Mouse (Mus musculus): Measurements from ENCODE around the gene Atp5j2.
"Not testable (repeated sequence)": the region's sequence is repeated elsewhere in the genome, so short reads cannot be mapped to it uniquely, and the experiment has no call there.

Gene Atp5j2

DNA sequence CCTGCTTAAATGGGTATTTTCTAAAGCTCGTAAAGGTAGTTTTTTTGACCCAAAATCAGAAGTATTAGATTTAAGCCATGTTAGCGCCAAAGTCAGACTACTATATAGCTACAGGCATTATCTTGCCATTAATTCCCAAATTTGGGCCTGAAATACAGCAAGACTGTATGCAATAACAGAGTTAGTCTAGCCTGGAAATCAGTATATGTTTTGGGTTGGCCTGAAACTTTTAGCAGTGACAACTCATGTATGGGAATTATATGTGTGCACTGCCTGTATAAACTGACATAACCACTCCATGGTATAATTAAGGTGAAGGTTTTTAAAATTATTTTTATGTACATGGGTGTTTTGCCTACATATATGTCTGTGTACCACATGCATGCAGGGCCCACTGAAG, at the start of gene Atp5j2:
Gene Atp5j2 (minus strand): TSS at position 101 of the 400 bp plus-strand sequence.
- DNase-seq (ENCODE audit: low read depth, low spot score) = no peak

DNA sequence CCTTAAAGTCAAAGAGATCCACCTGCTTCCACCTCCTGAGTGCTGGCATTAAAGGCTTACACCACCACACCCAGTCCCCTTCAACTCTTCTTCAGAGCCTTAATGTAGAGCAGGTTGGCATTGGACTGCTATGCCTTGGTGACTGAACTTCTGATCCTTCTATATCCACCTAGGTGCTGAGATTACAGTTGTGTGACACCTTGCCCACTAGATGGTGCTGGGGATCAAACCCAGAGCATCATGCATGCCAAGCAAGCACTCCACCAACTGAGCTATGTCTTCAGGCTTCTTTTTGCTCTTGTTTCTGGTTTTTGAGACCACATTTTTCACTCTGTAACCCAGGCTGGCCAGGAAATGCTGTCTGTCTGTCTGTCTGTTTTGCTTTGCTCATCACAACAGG, 42.8 kb upstream of the Atp5j2 start:
- no peak for DNase-seq (ENCODE audit: low read depth, low spot score)

DNA sequence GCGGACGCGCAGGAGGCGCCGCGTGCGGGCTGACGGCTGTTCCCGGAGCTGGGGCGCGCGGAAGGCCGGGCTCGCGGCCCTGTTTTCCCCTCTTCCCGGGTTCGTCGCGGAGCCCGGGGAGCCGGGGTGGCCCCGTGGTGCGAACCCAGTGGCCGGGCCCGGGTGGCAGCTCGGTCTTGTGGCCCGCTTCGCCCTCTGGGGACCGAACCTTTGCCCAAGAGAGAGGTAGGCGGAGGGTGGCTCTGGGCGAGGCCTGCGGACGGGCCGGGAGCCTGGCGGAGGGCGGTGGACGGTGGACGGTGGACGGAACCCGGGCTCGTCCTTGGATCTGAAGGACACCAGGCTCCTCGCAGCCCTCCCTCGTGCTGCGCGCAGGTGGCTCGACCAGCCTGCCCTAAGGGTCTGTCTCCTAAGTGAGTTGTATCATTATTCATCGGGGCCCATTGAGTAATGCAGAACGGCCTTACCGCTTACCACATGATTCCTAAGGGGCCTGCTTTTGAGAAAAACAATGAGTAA, 40.1 kb upstream of the Atp5j2 start:
- no peak for DNase-seq (ENCODE audit: low read depth, low spot score)

DNA sequence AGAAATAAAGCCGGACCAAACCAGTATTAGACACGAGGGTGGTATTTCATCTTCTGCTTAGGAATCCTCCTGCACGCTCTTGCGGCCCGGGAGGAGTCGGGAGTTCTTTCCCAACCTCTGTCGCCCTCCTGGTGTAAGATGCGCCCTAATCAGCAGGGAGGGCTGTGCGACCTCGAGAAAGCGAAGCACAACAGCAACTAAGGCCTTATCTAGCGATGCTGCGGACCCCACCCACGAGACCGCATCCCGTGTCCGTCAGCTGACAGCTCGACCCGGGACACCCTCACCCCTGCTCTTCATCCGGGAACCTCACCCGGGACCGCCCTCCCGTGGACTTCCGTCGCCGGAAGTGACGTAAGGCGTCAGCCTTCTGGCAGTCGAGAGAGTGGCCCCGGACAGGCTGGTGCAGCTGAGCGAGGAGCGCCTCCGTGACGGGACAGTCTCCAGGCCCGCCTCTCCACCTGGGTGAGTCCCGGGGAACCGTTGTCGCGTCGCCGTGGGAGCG, 39.6 kb upstream of the Atp5j2 start, which contains the start of gene Zfp655:
Gene Zfp655 (plus strand): TSS at position 349 of the 505 bp plus-strand sequence.
- DNase-seq (ENCODE audit: low read depth, low spot score) = peak; percentile 95

DNA sequence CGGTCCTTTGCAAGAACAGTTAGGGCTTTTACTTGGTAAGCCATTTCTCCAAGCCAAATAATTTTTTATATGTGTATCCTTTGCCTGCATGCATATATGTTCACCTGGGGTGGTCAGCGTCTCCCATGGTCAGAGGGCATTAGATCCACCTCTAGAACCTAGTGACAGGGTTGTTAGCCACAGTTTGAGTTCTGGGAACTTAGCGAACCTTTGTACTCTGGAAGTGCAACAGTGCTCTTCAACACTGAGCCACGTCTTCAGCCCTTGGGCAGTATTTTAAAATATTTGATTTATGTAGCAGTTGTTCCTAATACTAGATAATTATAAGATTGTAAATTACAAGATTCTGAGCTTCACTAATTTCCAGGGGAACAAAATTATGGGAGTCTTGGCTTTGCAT, 38.8 kb upstream of the Atp5j2 start:
- DNase-seq (ENCODE audit: low read depth, low spot score) = no peak

DNA sequence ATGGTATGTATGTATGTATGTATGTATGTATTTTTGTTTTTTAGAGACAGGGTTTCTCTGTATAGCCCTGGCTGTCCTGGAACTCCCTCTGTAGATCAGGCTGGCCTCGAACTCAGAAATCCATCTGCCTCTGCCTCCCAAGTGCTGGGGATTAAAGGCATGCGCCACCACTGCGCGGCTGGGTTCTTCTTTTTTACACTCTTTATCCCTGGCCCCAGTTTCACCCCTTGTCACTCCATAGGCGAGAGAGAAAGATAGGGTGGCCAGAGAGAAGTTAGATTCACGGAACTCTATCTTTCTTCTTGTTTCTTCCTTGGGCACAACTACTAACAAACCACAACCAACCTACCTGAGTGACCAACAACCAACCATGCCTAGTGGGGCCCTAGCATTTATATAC, 37.4 kb upstream of the Atp5j2 start:
- DNase-seq (ENCODE audit: low read depth, low spot score) = not testable (repeated sequence)

DNA sequence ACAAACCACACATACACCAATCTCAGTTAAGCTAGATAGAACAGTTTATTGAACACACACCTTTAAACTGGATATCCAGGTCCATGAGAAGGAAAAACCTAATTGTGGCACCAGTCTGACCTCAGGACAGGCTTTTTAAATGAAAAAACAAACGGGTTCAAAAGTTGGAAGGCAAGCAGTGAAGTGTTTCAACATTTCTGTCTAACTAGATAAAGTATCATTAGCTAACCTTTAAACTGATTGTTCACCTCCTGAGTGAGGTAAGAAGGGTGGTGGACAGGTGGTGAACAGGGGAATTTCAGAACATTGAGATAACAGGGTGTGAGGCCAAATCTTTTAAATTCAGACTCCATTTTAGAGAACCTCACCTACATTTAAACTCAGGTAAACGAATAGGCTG, 34.6 kb upstream of the Atp5j2 start:
- no peak for DNase-seq (ENCODE audit: low read depth, low spot score)

DNA sequence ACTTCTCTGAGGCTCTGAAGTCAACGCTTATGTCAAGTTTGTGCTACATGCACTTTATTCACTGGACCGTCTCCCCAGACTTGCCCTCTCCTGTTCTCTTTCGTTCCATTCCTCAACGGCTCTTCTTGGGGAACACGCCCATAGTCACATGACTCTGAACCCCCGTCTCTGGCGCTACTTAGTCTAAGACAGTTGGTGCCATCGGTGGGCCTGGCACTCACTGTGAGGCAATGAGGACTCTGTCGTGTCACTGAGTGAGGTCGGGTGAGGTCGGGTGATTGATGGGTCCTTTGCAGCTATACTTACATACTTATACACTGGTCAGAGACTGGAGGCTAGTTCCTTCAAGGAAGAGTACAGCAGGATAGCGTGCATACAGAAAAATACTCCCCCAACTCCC, 31.5 kb upstream of the Atp5j2 start:
- DNase-seq (ENCODE audit: low read depth, low spot score) = no peak

DNA sequence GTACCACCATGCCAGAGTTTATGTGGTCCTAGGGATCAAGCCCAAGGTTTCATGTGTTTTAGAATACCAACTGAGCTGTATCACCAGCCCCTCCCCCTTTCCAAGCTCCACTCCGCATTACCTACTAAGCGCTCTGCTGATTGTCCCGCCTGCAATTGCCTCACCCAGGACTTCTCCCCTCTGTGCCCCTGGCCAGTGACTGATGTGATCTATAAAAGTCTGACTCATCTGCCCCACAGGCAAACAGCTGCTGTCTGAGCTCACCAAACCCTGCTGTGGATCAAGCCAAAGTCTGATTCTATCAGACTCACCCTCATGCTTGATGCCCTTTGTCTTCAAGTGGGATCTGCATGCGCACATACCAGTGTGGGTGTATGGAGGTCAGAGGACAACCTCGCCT, 31.0 kb upstream of the Atp5j2 start:
- DNase-seq (ENCODE audit: low read depth, low spot score) = no peak

DNA sequence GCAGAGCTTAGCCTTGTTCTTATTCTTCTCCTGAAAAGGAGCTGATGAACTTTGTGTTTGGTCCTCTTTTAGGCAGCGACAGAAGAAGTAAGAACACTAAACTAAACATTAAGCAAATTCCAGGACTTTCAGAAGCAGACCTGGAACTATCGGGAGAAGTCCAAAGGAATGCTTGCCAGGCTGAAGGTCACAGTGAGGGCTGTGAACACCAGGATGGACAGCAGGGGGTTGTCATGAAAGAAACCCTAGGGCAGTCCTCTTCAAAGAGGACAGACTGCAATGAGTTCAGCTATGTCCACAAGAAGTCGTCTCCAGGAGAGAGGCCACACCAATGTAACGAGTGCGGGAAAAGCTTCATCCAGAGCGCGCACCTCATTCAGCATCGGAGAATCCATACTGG, 28.1 kb upstream of the Atp5j2 start:
- no peak for DNase-seq (ENCODE audit: low read depth, low spot score)

DNA sequence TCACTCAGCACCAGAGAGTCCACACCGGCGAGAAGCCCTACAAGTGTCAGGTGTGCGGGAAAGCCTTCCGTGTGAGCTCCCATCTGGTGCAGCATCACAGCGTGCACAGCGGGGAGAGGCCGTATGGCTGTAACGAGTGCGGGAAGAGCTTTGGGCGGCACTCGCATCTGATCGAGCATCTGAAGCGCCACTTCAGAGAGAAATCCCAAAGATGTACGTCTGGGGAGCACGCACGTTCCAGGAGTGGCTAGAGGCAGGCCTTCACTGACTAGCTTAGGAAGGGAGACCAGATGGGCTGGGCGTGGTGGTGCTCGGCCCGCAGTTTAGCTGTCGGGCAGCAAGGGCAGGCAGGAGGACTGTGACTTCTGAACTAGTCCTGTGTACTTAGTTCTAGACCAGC, 26.8 kb upstream of the Atp5j2 start:
- DNase-seq (ENCODE audit: low read depth, low spot score) = no peak

DNA sequence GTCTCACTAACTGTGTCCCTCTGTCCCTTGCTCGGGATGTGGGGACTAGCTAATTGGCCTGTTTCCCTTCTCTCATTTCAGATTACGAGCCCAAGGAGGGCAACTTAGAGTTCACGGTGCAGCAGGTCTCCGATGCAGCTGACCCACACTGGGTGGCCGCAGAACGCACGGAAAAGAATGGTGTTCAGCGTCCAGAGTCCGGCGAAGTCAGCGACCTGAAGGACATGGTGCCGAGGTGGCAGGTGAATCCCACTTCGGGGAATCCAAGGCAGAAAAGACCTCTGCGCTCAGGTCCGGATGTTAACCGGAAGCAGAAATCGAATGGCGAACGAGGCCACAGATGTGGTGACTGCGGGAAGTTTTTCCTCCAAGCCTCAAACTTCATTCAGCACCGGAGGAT, 26.3 kb upstream of the Atp5j2 start:
- DNase-seq (ENCODE audit: low read depth, low spot score) = no peak

DNA sequence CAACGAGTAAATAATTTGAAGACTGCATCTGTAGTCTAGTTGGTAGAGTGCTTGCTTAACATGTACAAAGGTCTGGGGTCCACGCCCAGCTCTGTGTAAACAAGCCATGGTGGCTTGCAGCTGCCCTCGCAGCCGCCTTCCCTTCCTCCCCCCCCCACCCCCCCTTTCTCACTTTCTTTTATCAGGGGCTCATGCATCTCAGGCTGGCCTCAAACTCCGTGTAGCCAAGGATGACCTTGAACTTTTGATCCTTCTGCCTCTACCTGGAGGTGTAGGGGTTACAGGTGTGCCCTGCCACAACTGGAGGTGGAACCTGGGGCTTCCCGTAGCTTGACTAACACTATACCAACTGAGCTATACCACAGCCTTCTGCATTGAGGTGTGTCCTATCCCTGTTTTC, 25.9 kb upstream of the Atp5j2 start:
- DNase-seq (ENCODE audit: low read depth, low spot score) = no peak

DNA sequence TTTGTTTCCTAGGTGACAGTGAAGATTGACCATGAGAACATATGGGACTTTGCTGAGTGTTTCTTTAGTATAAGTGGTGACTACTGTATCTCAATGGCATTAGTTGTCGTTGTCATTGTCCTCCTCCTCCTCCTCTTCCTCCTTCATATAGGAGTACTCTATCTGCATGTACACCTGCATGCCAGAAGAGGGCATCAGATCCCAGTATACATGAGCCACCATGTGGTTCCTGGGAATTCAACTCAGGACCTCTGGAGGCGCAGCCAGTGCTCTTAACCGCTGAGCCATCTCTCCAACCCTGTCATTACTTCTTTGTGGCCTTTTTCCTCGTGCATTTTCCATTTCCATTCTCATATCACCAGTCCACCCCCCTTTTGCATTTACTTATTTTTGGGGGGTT, 22.8 kb upstream of the Atp5j2 start:
- no peak for DNase-seq (ENCODE audit: low read depth, low spot score)

DNA sequence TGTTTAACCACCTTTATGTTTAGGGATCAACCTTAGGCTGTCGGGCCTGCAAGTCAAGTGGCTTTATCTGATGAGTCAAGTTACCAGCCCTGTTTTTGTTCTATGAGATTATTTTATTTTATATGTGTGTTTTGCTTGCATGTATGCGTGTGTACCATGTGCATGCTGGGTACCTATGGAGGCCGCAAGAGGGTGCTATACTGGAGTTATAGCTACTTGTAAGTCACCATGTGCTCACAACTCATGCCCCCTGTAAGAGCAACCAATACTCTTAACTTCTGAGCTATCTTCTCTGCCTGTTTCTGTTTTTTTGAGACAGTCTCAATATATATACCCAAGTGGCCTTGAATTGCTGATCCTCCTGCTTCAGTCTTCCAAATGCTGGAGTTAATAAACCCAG, 21.6 kb upstream of the Atp5j2 start:
- no peak for DNase-seq (ENCODE audit: low read depth, low spot score)

DNA sequence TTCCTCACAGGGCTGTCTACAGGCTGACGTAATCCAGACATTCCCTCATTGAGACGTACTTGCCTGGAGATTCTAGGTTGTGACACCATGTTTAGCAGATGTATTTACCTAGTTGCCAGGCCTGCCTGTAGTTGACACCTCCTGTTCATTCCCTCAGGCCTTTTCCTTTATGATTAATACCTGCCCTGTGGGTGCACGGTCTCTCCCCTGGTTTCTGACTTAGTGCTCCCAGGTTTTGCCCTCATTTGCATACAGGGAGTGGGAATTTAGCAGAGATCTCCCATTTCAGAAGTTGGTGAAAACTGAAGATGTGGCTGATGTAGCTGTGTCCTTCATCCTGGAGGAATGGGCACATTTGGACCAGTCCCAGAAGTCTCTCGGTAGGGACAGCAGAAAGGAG, 20.4 kb upstream of the Atp5j2 start:
- no peak for DNase-seq (ENCODE audit: low read depth, low spot score)

DNA sequence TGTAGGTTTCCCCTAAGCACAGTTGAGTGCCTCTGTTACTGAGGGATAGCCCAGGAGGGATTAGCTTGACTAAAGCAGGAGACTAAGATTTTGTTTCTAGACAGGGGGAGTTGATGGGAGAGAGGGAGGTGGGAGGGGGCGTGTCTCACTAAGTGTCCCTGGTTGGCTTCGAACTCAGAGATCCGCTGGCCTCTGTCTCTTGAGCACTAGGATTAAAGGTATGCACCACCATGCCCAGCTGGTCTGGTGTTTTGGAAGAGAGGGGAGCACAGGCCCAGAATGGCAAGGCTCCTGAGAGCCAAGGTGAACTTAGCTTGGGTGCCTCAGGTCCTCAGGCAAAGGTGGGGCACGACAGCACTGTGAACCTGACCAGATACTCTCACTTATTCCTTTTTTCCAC, 19.5 kb upstream of the Atp5j2 start:
- DNase-seq (ENCODE audit: low read depth, low spot score) = no peak

DNA sequence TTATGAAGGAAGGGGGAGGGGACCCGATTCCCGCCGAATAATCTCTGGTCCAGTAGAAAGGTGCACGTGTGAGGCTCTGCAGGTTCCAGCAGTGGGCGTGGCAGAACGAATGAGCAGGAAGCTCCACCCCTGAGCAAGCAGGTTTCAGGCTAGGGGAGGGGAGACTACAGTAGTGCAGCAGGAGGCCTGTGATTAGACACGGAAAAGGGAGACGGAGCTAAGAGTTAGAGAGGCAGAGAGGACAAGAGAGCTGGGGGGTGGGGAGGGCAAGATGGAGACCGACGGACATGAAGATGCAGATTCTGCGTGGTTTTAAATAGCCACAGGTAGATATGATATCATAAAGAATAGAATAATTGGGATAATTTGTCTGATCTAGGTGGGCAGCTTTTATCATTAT, 16.5 kb upstream of the Atp5j2 start:
- DNase-seq (ENCODE audit: low read depth, low spot score) = not testable (repeated sequence)

DNA sequence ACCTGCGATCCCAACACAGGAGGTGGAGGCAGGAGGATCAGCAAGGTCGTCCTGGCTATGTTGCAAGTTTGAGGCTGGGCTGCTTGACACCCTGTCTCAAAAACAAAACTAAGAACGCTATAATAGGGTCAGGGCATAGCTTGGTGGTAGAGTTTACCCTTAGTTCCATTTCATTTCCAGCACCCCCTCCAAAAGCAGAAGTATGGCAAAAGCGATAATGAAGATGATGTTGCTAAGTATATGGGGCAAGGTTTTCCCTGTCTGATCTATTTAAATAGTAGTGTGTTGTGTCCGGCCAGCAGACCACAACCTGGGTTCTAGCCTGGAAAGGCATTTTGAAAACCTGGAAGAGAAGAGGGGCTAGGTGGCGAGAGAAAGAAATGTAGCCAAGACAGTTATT, 16.1 kb upstream of the Atp5j2 start:
- DNase-seq (ENCODE audit: low read depth, low spot score) = no peak

DNA sequence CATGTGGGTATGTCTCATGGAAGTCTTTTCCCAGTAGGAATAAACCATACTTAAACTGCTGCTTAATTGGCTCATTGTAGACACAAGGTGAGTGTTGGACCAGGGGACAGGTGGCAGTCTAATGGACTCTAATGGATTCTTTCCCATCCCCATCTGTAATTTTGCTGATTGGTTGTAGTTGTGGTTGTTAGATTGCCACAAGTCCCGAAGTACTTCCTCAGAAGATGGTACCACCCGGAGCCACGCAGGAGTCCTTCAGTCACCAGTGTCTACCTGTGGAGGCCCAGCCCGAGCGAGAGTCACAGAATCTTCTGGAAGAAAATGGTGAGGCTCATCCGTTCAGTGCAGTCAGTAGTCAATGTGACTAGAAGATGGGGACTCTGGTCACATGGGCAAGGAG, 15.5 kb upstream of the Atp5j2 start:
- DNase-seq (ENCODE audit: low read depth, low spot score) = no peak

DNA sequence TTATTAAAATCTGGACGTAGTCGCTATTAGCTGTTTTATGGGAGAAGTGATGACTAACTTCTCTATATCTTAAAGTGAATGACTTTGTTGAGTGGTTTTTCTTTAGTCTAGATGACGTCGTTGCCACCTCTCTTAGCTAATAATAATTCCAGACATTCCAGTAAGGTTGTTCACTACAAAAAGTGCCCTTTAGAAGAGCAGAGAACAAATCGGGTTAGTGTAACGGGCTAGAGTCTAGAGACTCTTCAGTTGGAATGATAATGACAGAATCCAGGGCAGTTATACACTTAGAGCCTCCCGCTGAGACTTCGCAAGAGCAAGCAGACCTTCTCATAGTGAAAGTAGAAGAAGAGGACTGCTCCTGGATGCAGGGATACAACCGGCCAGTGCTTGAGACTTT, 13.2 kb upstream of the Atp5j2 start:
- DNase-seq (ENCODE audit: low read depth, low spot score) = no peak

DNA sequence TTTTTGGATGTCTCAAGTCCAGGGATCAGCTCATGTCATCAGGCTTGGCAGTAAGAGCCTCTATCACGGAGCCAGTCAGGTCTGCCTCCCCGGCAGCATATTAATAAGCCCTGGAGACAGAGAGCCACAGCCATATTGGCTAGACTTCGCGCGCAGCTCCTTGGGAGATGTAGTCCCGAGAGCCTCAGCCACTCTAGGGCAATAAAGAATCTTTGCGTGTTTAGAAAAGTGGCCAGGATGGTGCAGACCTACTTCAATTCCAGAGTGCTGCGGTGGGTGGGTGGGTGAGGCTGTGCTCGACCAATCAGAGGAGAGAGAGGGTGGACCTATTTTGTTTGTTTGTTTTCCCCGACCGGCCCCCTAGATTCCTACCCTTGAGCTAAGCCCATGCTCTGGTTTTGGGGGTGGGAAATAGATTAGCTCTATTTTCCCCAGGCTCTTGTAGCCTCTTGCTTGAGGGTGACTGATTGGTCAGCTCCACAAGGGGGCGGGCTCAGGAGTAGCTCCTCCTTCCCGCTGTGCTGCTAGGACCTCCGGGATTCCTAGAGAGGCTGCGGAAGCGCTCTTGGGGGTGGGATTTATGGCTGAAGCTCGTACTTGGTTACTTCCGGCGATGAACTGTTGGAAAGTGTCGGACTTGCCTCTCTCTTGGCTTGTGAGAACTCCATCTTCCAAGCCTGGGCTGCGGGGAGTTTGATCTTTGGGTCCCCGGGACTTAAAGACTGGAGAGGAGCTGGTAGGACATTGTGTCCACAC, 12.3 kb upstream of the Atp5j2 start, which contains the start of gene Zkscan5:
Gene Zkscan5 (plus strand): TSS at position 627 of the 756 bp plus-strand sequence.
- DNase-seq (ENCODE audit: low read depth, low spot score) = peak; percentile 97

DNA sequence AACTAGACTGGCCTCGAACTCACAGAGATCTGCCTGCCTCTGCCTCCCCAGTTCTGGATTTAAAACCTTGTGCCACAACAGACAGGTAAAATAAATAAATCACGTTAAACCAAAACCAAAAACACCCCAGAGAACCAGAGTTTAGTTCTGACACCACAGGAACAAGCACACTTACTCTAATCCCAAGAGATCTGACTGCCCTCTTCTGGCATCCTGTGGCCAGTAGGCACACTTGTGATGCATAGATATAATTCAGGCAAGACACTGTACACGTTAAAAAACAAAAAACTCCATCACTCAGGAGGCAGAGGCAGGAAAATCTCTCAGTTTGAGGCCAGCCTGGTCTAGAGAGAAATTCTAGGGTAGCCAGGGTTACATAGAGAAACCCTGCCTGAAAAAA, 10.6 kb upstream of the Atp5j2 start:
- no peak for DNase-seq (ENCODE audit: low read depth, low spot score)

All from WW6 (cell line).